Mouse (Mus musculus) intestine, embryonic 15.5 days (tissue): ENCODE measurements around the gene Rnase4. TPM values are rescaled to one million over a fixed set of nuclear protein-coding genes. Genes with fewer than 3 reads are reported as not detected.

Experiments
- ATAC-seq: fragments of 200-750 bp; cut with Nextera tagmentation; 2 replicates; pipeline ENCODE4 v1.8.0; 2017; ENCODE audit warnings: moderate TSS enrichment, moderate library complexity
- H3K27ac ChIP-seq: fragments of 300-500 bp; sonication (generic); 2 replicates; pipeline ENCODE4 v1.5.1; 2015; ENCODE audit warnings: mild to moderate bottlenecking, inconsistent platforms
- H3K27me3 ChIP-seq: fragments of 300-500 bp; sonication (generic); replicated peaks from 2 replicates; pipeline ENCODE4 v1.6.1; 2015; ENCODE audit warnings: inconsistent platforms
- H3K36me3 ChIP-seq: fragments of 300-500 bp; sonication (generic); 2 replicates; pipeline ENCODE4 v1.6.1; 2015; ENCODE audit warnings: inconsistent platforms
- H3K4me1 ChIP-seq: fragments of 300-500 bp; sonication (generic); replicated peaks from 2 replicates; pipeline ENCODE4 v1.6.1; 2015; ENCODE audit warnings: inconsistent platforms
- H3K4me2 ChIP-seq: fragments of 300-500 bp; sonication (generic); replicated peaks from 2 replicates; pipeline ENCODE4 v1.6.1; 2015; ENCODE audit warnings: mild to moderate bottlenecking, inconsistent platforms
- H3K4me3 ChIP-seq: fragments of 300-500 bp; sonication (generic); replicated peaks from 2 replicates; pipeline ENCODE4 v1.5.1; 2015; ENCODE audit warnings: inconsistent platforms
- H3K9ac ChIP-seq: fragments of 300-500 bp; sonication (generic); 2 replicates; pipeline ENCODE4 v1.6.1; 2015; ENCODE audit warnings: inconsistent platforms
- H3K9me3 ChIP-seq: fragments of 300-500 bp; sonication (generic); 2 replicates; pipeline ENCODE4 v1.6.1; 2016; ENCODE audit warnings: inconsistent platforms
- WGBS: fragments of 180-500 bp; shearing (Covaris S2); methylation state at CpG from one replicate; pipeline ENCODE4 v1.1.7; 2015; 5-methylcytosine and 5-hydroxymethylcytosine counted together
- polyA plus RNA-seq: library from polyadenylated mRNA; unstranded; fragments of >200 nt; fragmentation: Nextera tagmentation; extraction: Ambion mirVana; gene quantifications from 2 replicates; pipeline ENCODE4 v1.2.1, GENCODE M21; 2015

Rnase4 gene
- polyA plus RNA-seq, 1 experiment from 2014 or later: 209 TPM

DNA sequence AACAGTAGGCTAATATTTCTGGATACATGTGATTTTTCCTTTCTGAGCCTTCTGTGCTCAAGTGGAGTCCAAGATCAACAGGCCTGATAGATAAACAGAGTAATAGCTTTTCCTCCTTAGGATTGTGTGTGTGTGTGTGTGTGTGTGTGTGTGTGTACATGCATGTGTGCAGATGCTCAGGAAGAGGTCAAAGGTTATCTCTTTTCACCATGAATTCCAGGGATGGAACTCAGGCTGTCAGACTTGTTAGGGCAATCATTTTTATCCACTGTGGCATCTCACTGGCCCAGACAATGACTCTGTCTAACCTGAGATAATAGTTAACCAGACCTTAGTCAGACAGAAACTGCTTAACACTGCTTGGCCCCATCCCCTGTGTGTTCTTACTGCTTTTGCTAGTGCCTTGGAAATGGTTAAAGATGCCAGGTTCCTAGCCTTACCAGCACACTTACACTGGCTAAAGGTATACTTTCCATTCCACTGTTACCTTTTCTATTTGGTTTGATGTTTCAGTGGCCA lies 15.6 kb downstream of the Rnase4 start:
- Histone ChIP-seq H3K4me3 (no peak overlapping the region), H3K4me2 (no peak overlapping the region), H3K9ac (no peak overlapping the region), H3K27me3 (no peaks in the 10 kb centered on the region), H3K36me3 (no peaks in the 10 kb centered on the region; the same call in none of the 2 replicates), H3K4me1 (no peaks in the 10 kb centered on the region), H3K27ac (no peak overlapping the region), H3K9me3 (no peaks in the 10 kb centered on the region)
- ATAC-seq: peak; percentile 65

DNA sequence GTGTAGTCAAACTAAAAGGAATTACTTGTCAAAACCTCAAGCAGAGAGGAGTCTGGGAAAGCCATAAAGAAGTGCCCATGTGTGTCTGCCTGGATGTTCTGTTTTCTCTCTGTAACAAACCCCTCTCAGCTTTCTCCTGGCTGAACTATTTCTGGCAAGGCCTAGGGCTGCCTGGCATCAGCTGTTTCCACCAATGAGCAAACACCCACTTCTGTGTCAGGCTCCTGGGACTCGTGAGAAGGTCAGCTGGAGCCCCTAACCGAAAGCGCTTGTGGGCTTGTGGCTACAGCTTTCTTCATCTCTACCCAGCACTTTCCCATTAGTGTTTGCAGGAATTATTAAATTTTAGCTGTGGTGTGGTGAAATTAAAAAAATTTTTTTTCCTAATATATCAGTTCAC lies 21.1 kb downstream of the Rnase4 start:
- no peak overlapping the region for H3K9ac ChIP-seq
- H3K27me3 ChIP-seq: no peaks in the 10 kb centered on the region
- H3K4me2 ChIP-seq: no peak overlapping the region
- WGBS: 63% methylated on average over 3 of the region's 3 CpGs
- no peaks in the 10 kb centered on the region for H3K36me3 ChIP-seq
- ATAC-seq: no peak
- no peak overlapping the region for H3K4me3 ChIP-seq
- H3K9me3 ChIP-seq: no peaks in the 10 kb centered on the region
- H3K27ac ChIP-seq: no peak overlapping the region
- no peaks in the 10 kb centered on the region for H3K4me1 ChIP-seq

DNA sequence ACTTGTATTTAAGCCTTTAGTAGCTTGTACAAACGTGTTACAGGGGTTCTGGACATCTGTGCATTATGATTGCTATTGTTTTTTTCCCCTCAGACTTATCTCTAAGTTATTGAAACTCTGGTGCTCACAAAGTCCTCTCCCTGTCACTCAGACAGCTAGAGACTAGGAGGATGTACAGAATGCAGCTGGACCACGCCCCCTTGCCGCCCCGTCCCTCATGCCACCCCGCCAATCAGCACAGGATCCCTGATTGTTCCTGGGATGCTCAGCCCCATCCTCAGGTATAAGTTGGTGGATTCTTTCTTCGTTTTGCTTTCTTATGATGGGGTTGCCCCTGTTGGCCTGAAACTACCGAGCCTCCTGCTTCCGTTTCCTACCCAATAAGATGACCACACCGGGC lies 22.6 kb downstream of the Rnase4 start:
- Histone ChIP-seq H3K27ac (no peak overlapping the region), H3K36me3 (no peaks in the 10 kb centered on the region), H3K27me3 (no peaks in the 10 kb centered on the region), H3K4me2 (no peak overlapping the region), H3K4me3 (no peak overlapping the region), H3K4me1 (no peaks in the 10 kb centered on the region), H3K9me3 (no peaks in the 10 kb centered on the region), H3K9ac (no peak overlapping the region)
- ATAC-seq: no peak
- 40% methylated on average over 9 of the region's 9 CpGs for WGBS

DNA sequence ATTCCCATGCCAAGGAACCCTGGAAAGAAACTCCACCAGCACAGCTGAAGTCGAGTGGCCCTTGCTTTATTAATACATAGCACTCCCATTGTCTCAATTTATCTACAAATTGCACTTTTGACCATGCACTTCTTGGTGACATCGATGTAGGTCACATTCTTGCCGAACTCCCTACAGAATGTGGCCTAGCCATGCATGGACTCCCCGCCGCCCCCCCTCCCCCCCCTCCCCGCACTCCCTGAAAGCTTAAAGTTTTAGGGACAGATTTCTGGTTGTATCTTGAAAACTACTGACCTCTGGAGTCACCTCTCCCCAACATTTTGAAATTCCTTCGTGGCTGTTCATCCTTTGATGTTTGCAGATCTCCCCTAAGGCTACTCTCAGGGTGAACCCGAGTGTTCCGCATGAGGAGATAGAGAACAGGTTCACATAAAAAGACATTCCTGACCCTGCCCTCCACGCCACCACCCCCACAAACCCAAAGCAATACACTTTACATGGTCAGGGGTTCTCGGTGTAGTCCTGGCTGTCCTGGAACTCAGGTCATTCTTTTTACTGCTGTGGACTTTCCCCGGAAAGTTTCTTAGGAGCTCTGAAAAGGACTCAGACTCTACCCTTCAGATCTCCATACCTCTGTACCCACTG lies 23.2 kb downstream of the Rnase4 start, which contains the start of gene Eddm3b:
Eddm3b (plus strand) TSS at position 511 of the 645 bp plus-strand sequence.
- no peak within 1 kb of the TSS for H3K27ac ChIP-seq
- H3K9ac ChIP-seq: no peak within 1 kb of the TSS
- no peaks in the 10 kb centered on the region for H3K36me3 ChIP-seq
- H3K4me3 ChIP-seq: no peak within 1 kb of the TSS
- no peak for ATAC-seq
- H3K27me3 ChIP-seq: no peaks in the 10 kb centered on the region
- 52% methylated on average over 12 of the region's 12 CpGs for WGBS
- H3K4me1 ChIP-seq: no peaks in the 10 kb centered on the region
- no peak within 1 kb of the TSS for H3K4me2 ChIP-seq
- no peaks in the 10 kb centered on the region for H3K9me3 ChIP-seq

DNA sequence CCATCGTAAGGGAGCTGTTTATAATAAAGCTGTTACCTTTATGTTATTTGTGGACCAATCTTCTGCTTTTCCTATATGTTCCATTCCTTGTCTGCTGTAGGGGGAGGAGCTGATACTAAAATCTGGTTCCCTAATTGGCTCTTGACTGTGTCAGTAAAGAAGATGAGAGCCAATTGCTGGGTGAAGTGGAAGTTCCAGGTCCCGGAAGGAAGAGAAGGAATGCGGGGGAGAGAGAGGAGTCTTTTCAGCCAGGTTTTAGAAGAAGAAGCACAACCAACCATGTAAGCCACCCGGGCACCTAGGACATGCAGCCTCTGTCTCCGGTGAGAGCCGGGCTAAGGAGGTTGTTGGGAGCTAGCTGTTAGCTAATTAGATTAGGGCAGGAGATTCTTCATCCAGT lies 34.8 kb downstream of the Rnase4 start:
- no peak for ATAC-seq
- Histone ChIP-seq H3K4me1 (no peaks in the 10 kb centered on the region), H3K36me3 (no peaks in the 10 kb centered on the region), H3K9ac (no peak overlapping the region), H3K4me2 (no peak overlapping the region), H3K9me3 (no peaks in the 10 kb centered on the region), H3K27ac (no peak overlapping the region), H3K4me3 (no peak overlapping the region), H3K27me3 (no peaks in the 10 kb centered on the region)
- WGBS: 85% methylated on average over 6 of the region's 6 CpGs

DNA sequence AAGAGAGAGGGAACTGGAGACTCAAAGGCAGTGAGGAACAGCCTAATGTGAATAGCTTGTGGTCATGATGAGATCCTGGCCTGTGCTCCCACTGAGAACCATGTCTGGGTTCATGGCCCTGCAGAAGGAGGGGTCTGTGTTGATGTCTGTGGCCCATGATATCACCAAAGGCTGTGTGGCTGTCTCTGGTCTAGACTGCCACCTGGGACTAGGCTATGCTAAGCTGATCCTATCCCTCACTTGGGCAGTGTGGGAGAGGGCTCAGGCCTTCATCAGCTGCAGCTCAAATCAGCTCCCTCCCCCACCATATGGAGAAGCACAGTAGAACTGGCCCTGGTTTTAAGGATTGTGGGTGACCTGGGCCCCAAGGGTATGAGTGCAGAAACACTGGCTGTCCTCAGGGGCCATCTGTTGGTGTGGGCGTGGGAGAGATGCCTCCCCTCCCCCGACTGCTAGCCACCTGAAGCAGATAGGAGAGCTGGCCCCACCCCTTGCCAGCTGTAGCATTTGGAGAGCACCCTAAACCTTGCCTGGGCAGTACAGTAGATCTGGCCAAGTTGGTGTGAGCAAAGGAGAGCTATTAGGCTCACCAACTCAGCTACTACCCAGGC lies 36.9 kb downstream of the Rnase4 start:
- 63% methylated on average over 2 of the region's 2 CpGs for WGBS
- Histone ChIP-seq H3K4me1 (no peaks in the 10 kb centered on the region), H3K9me3 (no peaks in the 10 kb centered on the region), H3K4me3 (no peak overlapping the region), H3K9ac (no peak overlapping the region), H3K4me2 (no peak overlapping the region), H3K27ac (no peak overlapping the region), H3K27me3 (no peaks in the 10 kb centered on the region), H3K36me3 (no peaks in the 10 kb centered on the region)
- peak; percentile 69 for ATAC-seq

DNA sequence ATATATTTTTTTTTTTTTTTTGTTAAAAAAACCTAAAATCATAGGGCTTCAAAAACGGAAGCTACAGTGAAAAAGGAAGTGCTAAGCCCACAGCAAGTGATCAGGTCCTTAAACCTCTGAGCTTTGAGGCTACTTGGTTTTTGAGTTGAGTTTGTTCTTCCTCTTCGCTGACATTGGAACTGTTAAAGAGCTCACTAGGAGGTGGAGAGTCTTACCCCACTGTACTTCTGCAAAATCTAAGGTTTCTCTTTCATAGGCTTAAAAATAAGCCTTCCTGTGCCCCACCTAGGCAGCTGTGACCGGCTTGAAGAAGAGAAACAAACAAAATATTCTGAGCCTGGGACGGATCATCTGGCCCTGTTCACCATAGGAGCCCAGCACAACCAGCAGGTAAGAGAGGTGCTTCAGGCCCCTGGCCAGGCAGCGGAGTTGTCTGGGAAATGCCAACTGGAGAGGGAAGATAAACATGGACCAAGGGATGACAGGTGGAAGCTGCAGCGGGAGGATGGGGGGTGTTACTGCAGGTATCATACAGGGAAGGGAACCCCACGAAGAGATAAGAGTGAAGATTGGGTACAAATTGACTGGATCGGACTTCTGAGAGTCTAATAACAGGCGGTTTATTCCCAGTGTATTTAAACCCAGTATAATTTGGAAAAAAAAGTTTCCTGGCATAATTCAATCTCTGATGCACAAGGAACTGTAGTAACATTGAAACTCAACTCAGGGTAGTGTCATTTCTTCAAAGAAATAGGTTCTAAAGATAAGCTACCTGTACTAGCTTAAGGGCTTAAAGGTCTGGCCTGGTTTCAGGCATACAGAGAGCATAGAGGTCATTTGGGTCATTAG lies 38.1 kb downstream of the Rnase4 start:
- H3K4me2 ChIP-seq: no peak overlapping the region
- H3K4me1 ChIP-seq: no peaks in the 10 kb centered on the region
- no peak overlapping the region for H3K9ac ChIP-seq
- no peak overlapping the region for H3K4me3 ChIP-seq
- no peak for ATAC-seq
- 70% methylated on average over 9 of the region's 9 CpGs for WGBS
- H3K27ac ChIP-seq: no peak overlapping the region
- no peaks in the 10 kb centered on the region for H3K36me3 ChIP-seq
- H3K9me3 ChIP-seq: no peaks in the 10 kb centered on the region
- no peaks in the 10 kb centered on the region for H3K27me3 ChIP-seq

DNA sequence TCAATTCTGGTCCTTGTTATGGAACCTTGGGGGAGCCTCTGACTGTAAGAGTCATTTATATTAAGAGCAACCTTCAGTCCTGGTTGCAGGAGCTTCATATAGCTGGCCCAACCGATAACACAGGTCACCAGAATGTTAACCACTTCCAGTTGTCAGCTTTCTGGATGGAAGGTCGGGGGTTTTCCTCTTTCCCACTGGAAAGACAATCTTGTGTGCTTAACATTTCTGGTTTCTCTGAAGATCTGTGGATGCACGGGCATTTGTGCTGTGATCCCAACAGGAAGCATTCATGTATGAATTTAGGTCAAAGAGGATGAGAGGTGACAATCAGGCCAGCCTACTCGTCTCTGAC lies 38.7 kb downstream of the Rnase4 start:
- no peak overlapping the region for H3K4me3 ChIP-seq
- H3K4me1 ChIP-seq: no peaks in the 10 kb centered on the region
- H3K4me2 ChIP-seq: no peak overlapping the region
- H3K27ac ChIP-seq: no peak overlapping the region
- no peak for ATAC-seq
- no peak overlapping the region for H3K9ac ChIP-seq
- no peaks in the 10 kb centered on the region for H3K27me3 ChIP-seq
- no peaks in the 10 kb centered on the region for H3K9me3 ChIP-seq
- WGBS: 77% methylated on average over 4 of the region's 4 CpGs
- H3K36me3 ChIP-seq: no peaks in the 10 kb centered on the region

DNA sequence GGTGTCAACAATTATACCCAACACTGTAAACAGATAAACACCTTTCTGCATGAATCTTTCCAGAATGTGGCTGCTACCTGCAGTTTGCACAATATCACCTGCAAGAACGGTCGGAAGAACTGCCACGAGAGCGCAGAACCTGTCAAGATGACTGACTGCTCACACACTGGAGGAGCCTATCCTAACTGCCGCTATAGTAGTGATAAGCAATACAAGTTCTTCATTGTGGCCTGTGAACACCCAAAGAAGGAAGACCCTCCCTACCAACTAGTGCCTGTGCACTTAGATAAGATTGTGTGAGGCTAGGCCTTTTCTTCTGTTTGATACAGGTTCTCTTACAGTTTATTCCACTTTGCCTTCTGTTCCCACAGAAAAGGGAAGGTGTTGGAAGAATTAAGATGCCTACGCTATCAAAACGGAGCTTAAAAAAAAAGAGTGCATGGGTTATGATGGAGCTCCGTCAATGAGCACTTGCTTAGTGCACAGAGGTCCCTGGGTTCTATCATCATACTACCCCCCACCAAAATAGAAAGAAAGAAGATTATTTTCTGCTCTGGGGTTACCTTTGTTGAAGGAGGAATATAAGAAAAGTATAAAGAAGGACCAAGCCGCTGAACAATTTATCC lies 39.6 kb downstream of the Rnase4 start:
- peak; percentile 51; the same call in 1 of the 2 replicates for ATAC-seq
- no peaks in the 10 kb centered on the region for H3K36me3 ChIP-seq
- no peak overlapping the region for H3K9ac ChIP-seq
- H3K4me1 ChIP-seq: no peaks in the 10 kb centered on the region
- no peaks in the 10 kb centered on the region for H3K27me3 ChIP-seq
- H3K4me3 ChIP-seq: no peak overlapping the region
- WGBS: 75% methylated on average over 9 of the region's 9 CpGs
- no peaks in the 10 kb centered on the region for H3K9me3 ChIP-seq
- no peak overlapping the region for H3K27ac ChIP-seq
- no peak overlapping the region for H3K4me2 ChIP-seq

DNA sequence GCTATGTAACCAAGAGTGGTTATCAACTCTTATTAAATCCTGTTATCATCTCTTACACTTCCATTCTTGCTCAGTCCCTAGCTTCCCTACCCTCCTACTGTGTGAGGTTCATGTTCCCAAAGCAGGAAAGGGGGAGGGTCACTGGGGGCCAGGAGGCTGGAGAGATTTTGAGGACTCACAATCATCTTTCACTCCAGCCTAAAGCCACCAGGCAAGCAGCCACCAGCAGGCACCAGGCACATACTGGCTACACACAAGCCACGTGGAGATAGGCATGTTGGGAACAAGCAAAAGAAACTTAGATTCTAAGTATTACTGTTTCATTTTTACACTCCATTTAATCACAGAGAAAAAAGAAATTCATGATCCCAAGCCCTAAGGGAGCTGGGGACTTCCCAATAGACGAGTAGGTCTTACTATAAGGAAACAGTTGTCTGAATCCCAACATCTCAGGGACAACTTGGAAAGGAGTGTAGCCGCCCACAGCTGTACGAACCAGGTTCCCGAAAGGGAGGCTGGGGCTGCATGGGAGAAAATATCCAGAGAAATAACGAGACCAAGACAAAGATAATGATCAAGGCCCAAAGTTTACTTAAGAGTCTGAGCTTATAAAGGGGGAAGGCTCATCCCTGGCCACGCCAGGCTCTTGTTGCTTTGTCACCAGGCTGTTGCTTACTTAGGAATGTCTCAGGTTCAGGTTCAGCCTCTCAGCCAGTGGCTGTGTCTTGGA lies 40.4 kb downstream of the Rnase4 start:
- Histone ChIP-seq H3K4me2 (no peak overlapping the region), H3K9ac (no peak overlapping the region), H3K9me3 (no peaks in the 10 kb centered on the region), H3K4me1 (no peaks in the 10 kb centered on the region), H3K36me3 (no peaks in the 10 kb centered on the region), H3K27ac (no peak overlapping the region), H3K4me3 (no peak overlapping the region), H3K27me3 (no peaks in the 10 kb centered on the region)
- 73% methylated on average over 7 of the region's 7 CpGs for WGBS
- ATAC-seq: no peak

DNA sequence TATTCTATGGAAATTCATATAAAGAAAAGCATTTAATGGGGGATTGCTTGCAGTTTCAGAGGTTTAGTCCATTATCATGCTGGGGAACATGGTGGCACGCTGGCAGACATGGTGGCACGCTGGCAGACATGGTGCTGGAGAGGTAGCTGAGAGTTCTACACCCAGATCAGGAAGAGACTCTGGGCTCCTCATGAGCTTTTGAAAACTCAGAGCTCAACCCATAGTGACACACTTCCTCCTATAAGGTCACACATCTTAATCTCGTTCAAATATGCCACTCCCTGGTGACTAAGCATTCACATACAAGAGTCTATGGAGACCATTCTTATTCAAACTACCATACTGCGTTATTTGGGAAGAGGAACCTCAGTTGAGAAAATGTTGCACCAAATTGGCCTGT lies 41.5 kb downstream of the Rnase4 start:
- ATAC-seq: peak; percentile 67; the same call in 1 of the 2 replicates
- Histone ChIP-seq H3K9me3 (no peaks in the 10 kb centered on the region), H3K4me3 (no peak overlapping the region), H3K4me2 (no peak overlapping the region), H3K9ac (no peak overlapping the region), H3K27ac (no peak overlapping the region), H3K36me3 (no peaks in the 10 kb centered on the region), H3K4me1 (no peaks in the 10 kb centered on the region), H3K27me3 (no peaks in the 10 kb centered on the region)
- 83% methylated on average over 4 of the region's 4 CpGs for WGBS

DNA sequence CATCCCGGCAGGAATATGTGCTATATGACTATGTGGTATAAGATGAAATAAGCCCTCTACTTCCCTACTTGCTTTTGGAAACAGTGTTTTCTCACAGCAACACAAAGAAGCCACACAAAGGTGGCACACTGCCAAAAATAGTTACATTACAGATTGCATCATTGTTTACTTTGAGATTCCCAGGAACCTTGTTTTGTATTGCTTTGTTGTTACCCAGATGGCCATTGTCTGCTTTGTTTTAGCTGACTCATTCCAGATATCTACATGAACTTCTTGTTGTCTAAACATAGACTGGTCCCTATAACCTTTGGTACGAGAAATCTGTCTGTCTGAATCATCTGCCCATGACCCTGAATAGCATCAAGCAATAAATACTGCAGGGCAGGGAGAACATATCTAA lies 49.5 kb downstream of the Rnase4 start:
- Histone ChIP-seq H3K4me3 (no peak overlapping the region), H3K4me1 (no peaks in the 10 kb centered on the region), H3K9ac (no peak overlapping the region), H3K27me3 (no peaks in the 10 kb centered on the region), H3K36me3 (no peaks in the 10 kb centered on the region), H3K9me3 (no peaks in the 10 kb centered on the region), H3K27ac (no peak overlapping the region), H3K4me2 (no peak overlapping the region)
- 58% methylated on average over 2 of the region's 2 CpGs for WGBS
- ATAC-seq: peak; percentile 36; the same call in 1 of the 2 replicates
